Mouse (Mus musculus) A20 (cell line): ENCODE data around the gene Upp1.
"Not testable (repeated sequence)": the region's sequence is repeated elsewhere in the genome, so short reads cannot be mapped to it uniquely, and the experiment has no call there.

Source experiments
- DNase-seq: peaks from one replicate; pipeline ENCODE4 v3.0.0-alpha.2; 2011; ENCODE audit warnings: low read depth, low spot score

The Upp1 gene

DNA sequence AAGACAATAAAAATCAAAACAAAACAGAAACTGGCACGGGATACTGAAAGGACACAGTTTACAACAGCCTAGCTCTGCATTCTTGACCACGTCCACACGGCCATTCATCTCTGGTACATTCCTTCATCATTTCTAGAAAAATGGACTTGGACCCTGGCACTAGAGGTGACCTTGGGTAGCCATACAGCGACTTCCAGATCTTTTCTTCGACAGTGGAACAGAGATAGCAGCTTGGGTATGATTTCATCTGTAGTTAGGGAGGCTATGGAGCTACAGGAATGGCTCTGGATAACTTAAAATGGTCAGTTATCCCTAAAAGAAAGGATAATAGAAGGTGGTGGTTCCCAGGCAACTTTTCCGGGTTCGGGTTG is at the start of gene Upp1:
Gene Upp1, plus strand, starts transcription at position 54 of the 371 bp plus-strand sequence.
- DNase-seq: no peak

DNA sequence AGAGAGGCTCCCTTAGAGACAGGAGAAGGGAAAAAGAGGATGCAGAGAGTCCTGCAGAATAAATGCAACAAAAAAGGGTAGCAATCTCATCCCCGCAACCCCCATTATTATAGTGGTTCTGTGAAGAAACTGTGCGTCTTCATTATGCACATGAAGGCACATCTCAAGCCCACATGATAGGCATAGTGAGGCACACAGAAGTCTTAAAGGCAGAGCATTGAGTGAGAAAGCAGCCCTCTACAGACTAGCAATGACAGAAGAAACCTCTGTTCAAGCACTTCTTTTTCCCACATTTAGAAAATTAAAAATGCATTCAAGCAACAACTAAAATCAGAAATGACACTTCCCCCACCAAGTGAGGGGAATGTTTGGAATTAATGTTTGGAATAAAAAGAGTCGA is 41.5 kb upstream of the Upp1 start:
- no peak for DNase-seq

DNA sequence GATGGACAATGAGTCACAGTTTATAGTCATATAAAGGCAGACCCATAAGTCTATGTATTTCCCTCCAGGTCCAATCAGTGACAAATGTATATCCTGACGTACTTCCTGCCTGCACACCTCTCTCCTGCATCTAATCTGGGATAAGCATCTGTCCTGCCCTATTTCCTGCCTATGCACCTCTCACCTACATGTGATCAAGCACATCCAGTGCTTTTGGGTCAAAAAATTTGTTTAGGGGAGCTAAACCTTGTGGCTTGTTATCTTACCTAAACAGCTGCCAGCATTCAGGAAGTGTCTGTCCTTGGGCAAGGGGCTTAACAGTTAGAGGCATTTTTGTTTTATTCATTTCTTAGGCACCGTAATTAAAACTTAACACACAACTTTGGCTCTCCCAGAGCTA is 4.7 kb upstream of the Upp1 start:
- no peak for DNase-seq

DNA sequence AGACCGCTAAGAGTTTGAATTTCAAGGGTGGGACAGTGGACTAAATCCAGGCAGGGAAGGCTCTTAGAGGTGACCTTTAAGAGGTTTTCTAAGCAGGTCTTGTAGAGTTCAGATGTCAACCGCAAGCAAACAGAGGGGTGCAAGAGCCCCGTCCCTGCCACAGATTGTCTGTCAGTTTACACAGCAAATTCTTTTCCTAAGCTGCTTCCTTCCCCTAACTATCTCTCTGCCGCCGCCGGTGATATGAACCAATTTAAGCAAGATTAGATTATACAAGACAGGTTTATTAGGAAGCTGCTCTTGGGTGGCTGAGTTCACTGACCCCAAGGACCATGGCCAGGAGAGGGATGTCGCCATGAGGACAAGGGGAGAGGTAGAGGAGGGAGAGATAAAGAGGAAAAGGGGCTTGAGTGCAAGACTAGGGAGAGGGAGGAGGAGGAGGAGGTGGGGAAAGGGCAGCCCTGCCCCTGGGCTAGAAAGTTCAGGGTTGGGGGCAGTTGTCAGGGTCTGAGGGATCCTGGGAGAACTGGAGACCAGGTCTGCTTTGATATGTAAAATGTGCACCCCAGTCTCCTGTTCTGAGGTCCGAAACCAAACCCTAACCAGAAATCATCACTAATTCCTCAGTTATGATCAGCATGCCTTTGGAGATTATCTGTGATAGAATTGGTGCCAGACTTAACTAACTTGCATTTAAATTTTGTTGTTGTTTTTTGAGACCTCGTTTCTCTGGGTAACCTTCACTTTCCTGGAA is 2.4 kb upstream of the Upp1 start:
- no peak for DNase-seq

DNA sequence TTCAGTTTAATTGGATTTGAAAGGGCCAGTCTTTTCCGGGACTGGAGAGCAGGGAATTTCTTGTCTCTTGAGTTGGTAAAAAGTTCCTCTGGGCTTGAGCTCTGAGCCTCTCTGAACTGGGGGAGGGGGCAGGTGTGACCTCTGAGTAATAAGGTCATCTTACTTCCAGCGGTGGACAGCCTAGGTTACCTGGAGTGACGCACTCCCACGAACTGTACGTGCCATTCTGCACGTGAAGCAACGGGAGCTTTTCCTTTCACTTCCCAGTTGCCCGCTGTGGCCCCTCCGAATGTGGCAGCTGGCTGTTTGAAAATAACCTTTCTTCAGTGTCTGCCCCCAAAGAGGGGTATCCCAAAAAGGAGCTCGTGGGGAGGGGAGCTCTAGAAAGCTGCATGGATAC is 1.8 kb upstream of the Upp1 start:
- peak; percentile 71 for DNase-seq

DNA sequence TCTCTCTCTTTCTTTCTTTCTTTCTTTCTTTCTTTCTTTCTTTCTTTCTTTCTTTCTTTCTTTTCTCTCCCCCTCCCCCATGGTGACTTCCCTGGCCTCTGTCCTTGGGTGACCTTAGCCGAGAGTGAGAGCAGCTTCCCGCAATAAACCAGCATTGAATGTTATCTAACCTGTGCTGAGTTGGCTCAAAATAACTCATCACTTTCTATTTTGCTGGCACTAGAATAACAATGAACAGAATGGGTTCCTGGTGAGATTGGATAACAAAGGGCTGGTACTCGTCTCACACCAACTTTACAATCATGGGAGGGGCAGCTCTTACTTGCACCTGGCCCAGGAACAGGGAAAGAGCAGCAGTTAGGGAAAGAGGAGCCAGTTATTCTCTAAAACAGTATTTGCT is 987 bp upstream of the Upp1 start:
- peak; percentile 39 for DNase-seq

DNA sequence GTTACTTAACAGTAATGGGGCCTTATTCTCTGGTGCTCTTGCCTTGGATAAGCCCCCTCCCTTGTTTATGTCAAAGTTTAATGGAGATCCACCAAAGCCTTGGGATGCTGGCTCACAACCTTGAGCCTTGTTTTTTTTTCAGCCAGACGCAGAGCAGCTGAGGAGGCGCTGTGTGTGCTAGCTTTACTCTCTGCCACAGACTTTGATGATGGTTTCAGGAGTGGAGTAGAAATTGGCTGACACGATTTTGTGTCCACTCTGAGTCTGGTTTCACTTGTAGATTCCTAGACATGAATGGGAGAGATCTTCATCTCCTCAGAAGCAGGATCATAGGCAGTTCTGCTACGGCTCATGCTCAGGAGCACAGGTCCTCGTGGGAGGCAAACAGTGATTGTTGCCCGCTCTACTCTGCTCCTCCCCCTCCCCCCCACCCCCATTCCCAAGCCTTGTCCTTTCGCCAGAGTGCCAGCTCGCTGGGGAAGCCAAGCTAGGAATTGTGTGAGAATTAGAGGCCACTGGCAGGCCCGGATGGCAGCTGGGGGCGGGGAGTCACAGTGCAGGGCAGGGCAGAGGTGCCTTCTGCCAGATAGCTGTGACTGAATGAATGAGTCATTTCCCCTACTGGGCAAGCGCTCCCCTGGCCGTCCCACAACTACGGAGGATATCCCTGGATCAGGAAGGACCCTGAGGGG is 399 bp upstream of the Upp1 start:
- peak; percentile 61 for DNase-seq

DNA sequence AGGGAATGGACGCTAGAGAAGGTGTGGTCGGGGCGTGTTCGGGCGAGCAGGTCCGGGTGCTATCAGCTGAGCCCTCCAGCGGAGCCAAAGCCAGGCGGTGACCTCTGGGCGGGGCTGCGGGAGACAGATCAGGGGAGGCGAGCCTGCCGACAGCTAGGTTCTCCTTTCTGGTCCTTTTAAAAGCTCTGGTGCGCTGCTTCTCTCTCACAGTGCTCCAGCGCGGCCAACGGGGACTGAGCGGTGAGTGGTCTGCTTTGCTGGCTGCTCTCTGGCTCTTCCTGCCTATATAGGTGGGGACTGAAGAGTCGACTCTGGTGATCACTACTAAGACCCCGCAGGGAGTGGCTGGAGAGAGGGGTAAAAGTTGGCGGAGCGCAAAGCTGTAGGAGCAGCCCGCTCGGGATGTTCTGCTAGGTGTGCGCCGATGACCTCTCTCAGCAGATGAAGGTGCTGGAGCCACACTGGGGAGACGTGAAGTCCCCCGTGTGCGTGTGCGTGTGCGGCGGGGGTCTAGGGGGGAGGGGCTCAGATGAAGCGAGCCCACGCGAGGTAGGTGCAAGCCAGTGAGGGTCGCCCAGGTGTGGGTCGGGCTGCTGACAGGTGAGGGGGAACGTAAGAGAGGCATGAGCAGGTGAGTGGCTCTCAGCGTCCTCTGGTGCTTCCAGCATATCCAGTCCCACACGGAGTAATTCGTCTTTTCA is 668 bp downstream of the Upp1 start:
- DNase-seq: peak; percentile 59

DNA sequence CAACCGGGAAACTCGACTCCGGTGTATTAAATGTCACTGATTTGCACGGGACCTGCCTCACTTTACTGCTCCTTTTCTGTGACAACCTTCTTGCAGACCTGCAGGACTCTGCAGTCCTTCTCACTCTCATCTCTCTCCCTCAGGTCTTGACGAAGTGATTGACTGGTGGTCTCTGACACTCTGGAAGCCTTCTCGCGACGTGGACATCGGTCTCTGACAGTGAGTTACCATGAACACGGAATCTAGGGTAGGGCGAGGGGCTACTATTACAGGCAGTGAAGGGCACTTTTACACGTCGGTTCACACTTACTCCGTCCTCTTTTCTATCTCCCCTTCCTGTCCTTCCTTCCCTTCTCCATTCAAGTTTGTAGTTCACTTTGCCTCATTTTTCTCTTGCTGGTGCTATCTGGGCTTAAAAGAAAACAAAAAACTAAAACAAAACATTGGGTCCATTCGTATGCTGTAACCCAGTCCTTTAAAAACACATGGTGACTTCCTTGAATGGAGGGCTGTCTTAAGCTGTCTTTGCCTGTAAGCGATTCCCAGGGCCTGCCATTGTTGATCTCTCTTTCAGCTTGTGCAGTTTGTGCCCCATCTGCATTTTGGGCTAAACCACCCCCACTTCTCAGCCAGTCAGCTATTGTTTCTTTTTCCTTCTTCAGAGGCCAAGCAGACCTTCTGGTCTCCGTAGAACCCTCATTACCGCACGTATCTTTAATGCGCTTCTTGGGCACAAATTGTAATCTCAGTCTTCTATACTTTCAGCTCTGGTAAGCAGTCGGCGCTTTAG is 1.5 kb downstream of the Upp1 start:
- no peak for DNase-seq

DNA sequence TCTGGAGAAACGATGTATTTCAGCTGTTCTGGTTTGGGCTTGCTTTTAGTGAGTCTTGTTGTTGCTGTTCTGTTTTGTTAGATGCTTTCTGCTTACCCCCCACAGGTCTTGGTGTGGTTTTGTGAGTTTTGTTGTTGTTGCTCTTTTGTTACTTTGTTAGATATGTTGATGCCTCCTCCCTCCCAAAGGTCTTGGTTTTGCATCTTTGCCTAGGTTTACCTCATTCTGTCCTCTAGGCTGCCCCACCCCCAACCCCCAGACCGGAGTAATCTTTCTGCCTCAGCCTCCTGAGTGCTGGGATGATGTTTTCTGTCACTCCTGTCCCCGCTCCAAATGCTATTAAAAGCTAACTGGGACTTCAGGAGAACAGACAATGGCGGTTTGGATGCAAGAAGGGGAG is 4.4 kb downstream of the Upp1 start:
- no peak for DNase-seq

DNA sequence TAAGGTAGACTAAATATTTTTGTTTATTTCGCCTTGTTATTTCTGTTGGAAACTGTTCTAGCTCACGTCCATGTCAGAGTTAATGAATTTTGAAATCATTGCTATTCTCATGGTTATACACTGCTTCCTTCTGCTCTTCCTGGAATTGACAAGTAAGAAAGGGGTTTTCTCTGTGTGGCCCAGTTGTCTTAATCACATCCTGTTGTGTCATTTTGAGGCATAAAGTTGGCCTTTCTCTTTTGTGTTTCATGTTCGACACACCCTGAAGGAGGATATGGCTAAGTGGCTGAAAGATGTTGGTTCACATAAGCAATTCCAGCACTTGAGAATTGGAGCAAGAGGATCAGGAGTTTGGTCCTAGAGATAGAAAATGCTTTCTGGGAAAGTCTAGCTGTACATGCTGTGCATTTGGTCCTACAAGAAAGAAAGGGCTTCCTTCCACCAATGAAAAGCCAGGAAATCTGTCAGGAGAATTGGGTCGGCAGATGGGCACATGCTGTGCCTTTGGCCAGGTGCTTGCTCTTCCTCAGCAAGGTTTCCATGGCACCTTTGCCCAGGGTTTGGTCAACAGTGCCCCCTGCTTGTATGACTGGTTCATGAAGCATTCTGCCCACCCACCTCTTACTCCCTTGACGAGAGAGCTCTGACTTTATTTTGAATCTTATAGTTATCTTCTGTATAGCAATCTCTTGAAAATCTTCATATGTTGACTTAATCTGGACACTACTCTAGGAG is 8.6 kb downstream of the Upp1 start:
- peak; percentile 55 for DNase-seq

DNA sequence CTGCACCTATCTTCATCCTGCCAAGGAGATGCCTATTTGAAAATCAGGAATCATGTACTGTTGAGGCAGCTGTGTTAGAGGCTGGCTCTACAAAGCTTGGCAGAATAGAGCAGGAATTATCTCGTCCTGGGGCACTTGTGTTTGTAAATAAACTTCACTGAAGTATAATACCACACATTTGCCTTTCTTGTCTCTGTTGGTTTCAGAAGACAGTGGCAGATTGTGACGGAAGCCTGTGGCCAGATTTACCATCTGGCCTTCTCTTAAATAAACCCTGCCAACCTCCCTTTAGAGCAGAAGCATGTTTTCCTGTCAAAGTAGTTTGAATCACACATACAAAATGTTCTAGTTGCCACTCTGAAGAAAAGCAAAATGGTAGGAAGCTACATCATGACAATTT is 10.2 kb downstream of the Upp1 start:
- DNase-seq: no peak

DNA sequence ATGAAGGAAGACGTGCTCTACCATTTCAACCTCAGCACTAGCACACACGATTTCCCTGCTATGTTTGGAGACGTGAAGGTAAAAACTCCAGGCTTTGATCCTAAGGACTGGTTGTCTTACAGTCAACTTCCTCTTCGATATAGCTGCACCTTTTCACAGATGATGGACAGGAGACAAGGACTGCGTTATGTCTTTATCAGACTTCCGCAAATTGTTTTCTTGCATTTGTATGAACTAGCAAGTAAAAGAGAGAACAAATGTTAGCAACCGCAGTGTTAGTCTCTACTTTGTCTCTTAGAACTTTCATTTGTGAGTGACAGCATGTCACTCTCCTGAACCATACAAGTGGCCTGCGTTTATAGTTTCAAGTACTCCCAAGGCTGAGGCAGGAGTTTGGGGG is 11.6 kb downstream of the Upp1 start:
- no peak for DNase-seq

DNA sequence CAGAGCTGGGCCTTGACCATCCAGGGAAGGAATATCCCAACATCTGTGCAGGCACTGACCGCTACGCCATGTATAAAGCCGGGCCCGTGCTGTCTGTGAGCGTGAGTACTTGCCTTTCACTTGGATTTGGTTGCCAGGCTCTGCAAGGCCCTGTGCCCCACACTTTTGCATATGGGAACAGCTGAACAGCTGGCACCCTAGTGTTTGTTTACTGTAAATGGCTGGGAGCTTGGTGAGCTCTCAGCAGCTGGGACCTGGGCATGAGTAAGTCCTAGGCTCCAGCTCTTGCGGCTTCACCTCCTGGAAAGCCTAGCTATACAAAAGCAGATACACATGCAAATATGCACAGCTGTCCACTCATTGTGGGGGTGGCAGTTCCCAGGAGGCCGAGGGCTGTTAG is 13.8 kb downstream of the Upp1 start:
- DNase-seq: no peak

DNA sequence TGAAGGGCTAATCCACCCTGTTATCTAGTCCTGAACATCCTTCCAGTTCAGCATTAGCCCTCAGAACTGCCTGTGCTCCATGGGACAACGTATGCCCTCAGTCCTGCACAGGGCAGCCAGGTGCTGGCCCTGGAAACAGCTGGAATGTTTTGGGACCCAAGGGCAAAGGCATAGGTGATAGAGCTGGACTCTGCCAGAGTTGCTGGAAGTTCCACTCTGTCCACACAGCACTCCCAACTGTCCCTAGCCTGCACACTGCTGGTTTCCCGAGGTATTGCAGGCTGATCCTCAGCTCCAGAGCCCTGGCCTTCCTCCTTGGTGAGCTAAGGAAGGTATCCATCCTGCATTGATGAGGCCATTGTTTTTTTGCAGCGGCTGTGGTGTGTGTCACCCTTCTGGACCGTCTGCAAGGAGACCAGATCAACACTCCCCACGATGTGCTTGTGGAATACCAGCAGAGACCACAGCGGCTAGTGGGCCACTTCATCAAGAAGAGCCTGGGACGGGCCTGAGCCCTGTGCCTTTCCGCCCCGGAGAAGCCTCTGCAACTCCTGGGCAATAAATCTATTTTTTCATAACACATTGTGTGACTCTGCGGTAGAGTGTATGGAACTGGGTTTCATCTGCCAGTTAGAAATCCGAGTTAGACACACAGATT is 17.8 kb downstream of the Upp1 start:
- DNase-seq: no peak

DNA sequence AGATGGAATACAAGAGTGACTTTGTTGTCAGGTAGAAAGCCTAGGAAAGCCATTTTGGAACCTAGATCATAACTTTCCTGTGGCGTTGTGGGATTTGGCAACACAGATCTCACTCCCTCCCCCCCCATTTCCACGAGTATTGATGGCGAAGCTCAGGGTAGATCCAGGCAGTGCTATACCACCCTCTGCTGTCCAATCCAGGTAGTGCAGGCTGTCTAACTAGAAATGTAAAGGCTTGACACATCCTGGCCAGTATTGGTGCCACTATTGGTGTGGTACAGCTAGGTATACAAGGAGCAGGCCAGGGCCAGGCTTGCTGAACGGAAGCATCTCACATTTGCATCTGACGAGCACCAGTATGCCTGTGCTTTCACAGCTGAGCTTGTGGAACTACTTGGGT is 18.6 kb downstream of the Upp1 start:
- DNase-seq: peak; percentile 64

DNA sequence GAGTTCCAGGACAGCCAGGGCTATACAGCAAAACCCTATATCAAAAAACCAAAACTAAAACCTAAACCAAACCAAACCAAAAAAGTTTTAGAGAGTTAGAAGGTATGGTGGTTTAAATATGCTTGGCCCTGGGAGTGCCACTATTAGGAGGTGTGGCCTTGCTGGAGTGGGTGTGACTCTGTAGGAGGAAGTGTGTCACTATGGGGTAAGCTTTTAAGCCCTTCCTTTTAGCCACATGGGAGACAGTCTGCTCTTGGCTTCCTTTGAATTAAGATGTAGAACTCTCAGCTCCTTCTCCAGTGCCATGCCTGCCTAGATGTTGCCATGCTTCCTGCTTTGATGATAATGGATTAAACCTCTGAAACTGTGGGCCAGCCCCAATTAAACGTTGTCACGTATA is 27.2 kb downstream of the Upp1 start:
- no peak for DNase-seq

DNA sequence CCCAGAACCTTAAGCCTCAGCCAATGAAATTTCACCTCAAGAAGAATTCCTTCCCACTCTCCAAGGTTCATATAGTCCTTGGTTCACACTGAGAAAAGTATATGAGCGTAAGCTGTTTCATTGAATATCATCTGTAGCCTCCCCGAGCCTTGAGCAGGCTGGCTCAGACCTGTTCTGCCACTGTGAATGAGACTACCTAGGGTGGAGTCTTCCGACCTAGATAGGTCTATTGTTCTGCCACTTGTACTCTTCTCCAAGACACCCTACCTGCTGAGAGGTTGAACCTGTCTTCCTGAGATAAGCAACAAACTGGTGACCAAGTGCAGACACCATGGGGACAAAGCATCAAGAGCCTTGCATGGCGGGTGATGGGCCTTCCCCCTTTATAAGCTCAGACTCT is 28.2 kb downstream of the Upp1 start:
- no peak for DNase-seq

DNA sequence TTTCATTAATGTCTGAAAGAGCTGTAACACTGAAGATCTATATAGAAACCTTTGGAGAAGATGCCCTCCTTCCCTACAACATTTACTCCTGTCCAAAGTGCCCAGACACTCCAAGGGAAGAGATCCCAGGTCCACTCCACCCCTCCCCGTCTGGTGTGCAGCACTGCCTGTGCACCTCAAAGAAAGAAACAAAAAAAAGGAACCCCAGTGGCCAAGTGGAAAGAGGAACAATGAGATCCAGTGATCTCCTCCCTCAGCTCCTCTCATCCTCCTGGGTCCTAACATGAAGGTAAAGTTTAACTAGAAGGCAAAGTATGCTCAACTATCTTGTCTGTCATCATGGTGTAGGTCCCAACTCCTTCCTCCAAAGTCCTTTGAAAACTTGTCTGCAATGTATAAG is 28.8 kb downstream of the Upp1 start:
- DNase-seq: no peak

DNA sequence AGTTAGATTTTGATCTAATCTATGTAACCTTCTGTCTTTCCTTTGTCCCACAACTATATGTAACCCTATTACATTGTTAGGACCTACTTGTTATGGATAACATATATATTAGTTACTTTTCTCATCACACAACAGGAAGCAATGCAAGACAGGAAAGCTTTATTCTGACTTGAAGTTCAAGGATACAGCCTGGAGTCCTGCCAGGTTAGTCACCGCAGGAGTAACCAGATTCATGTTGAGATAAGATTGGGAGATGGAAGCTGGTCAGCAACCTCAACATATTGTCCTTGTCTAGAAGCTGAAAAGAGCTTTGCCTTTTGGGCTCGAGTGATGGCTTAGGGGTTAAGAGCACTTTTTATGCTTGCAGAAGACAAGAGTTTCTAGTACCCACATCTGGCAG is 30.3 kb downstream of the Upp1 start:
- DNase-seq: no peak

DNA sequence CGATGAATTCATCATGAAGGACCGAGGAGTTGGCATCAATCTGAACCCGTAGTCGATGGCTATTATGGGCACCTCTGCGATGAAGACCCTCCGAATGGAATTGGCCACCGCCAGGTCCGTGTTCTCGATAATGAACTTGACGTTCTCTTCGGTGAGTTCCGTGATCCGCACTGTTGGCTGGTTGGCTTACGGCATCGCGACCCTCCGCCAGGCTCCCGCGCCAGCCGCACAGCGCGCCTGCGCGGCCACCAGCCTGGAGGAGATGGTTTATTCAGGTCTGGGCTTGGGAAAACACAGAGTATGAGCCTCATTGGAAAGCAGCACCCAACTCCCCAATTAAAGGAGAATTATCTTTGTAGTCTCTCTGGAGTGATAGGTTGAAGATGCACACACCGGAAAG is 32.5 kb downstream of the Upp1 start:
- not testable (repeated sequence) for DNase-seq
